Mouse (Mus musculus) liver, adult 2 months (tissue): ENCODE data around the gene Itgb8. TPM values are rescaled to one million over a fixed set of nuclear protein-coding genes. Genes with fewer than 3 reads are reported as not detected.

Experiments
- DNase-seq: peaks from one replicate; pipeline ENCODE4 v3.0.0-alpha.2; 2011; ENCODE audit warnings: low read depth, low spot score; ENCODE audit errors: extremely low read depth
- H3K27ac ChIP-seq: fragments of 200-500 bp; replicated peaks from 2 replicates; pipeline ENCODE4 v1.5.1; 2012; ENCODE audit warnings: low read depth, mild to moderate bottlenecking, control low read depth, inconsistent platforms, low read length; ENCODE audit not compliant: insufficient read depth
- H3K27me3 ChIP-seq: fragments of 200-500 bp; 2 replicates; pipeline ENCODE4 v1.6.1; 2012; ENCODE audit warnings: mild to moderate bottlenecking, moderate library complexity, low read length, inconsistent platforms; ENCODE audit not compliant: control insufficient read depth, insufficient read depth
- H3K36me3 ChIP-seq: fragments of 200-500 bp; 2 replicates; pipeline ENCODE4 v1.6.1; 2012; ENCODE audit warnings: low read length, inconsistent platforms; ENCODE audit not compliant: control insufficient read depth, insufficient read depth
- H3K4me1 ChIP-seq: fragments of 200-500 bp; 2 replicates; pipeline ENCODE4 v1.6.1; 2011; ENCODE audit warnings: low read length; ENCODE audit not compliant: control insufficient read depth, insufficient read depth
- H3K4me3 ChIP-seq: fragments of 200-500 bp; 2 replicates; pipeline ENCODE4 v1.5.1; 2011; ENCODE audit warnings: low read depth, mild to moderate bottlenecking, control low read depth, low read length, moderate library complexity; ENCODE audit not compliant: insufficient read depth
- H3K79me2 ChIP-seq: fragments of 200-500 bp; 2 replicates; pipeline ENCODE4 v1.6.1; 2012; ENCODE audit warnings: inconsistent platforms, mild to moderate bottlenecking, low read length, moderate library complexity; ENCODE audit not compliant: control insufficient read depth, insufficient read depth
- H3K9ac ChIP-seq: fragments of 200-500 bp; 2 replicates; pipeline ENCODE4 v1.6.1; 2012; ENCODE audit warnings: low read depth, mild to moderate bottlenecking, control low read depth, inconsistent platforms, low read length
- CTCF ChIP-seq: fragments of 200-500 bp; IDR thresholded peaks from 2 replicates; pipeline ENCODE4 v1.5.1; 2011; ENCODE audit warnings: low read depth, low read length, control low read depth
- POLR2A ChIP-seq: fragments of 200-500 bp; IDR thresholded peaks from 2 replicates; pipeline ENCODE4 v1.6.1; 2011; ENCODE audit warnings: low read length, control low read depth; ENCODE audit not compliant: insufficient read depth; ENCODE audit errors: extremely low read depth
- WGBS: fragments of 180-500 bp; shearing (Covaris S2); methylation state at CpG from one replicate; pipeline ENCODE4 v1.1.7; 2018; 5-methylcytosine and 5-hydroxymethylcytosine counted together
- polyA plus RNA-seq: library from polyadenylated mRNA; depleted of rRNA; stranded (reverse); fragments of >200 nt; gene quantifications from 2 replicates; pipeline ENCODE4 v1.2.3, GENCODE M21; 2012
- total RNA-seq: library from RNA; depleted of rRNA; stranded (reverse); fragments of >200 nt; gene quantifications from 2 replicates; pipeline ENCODE4 v1.2.3, GENCODE M21; 2014

Gene Itgb8
- total and polyA plus RNA-seq, 2 experiments, result 0.01 to 0.37 TPM

GRCm38 (mm10) chr12:119207464-119207801, 31.2 kb downstream of the Itgb8 start:
- no peak for TF ChIP-seq CTCF
- TF ChIP-seq POLR2A, result no peak
- 66% methylated on average over 1 of the region's 1 CpGs for WGBS

GRCm38 (mm10) chr12:119206711-119207463, 31.7 kb downstream of the Itgb8 start:
- Histone ChIP-seq H3K4me1 (no peaks in the 10 kb centered on the region), H3K9ac (no peak overlapping the region), H3K27ac (no peak overlapping the region), H3K27me3 (no peaks in the 10 kb centered on the region), H3K79me2 (no peaks in the 10 kb centered on the region), H3K36me3 (no peaks in the 10 kb centered on the region), H3K4me3 (no peak overlapping the region)
- 79% methylated on average over 6 of the region's 6 CpGs for WGBS
- no peak for DNase-seq
- TF ChIP-seq CTCF (no peak), POLR2A (no peak)

More at GRCm38 (mm10) chr12:119207464-119207801, 31.2 kb downstream of the Itgb8 start:
- H3K4me3 ChIP-seq, result no peak overlapping the region
- H3K27ac ChIP-seq, result no peak overlapping the region
- no peaks in the 10 kb centered on the region for H3K79me2 ChIP-seq
- no peaks in the 10 kb centered on the region for H3K4me1 ChIP-seq
- no peaks in the 10 kb centered on the region for H3K36me3 ChIP-seq
- no peaks in the 10 kb centered on the region for H3K27me3 ChIP-seq
- H3K9ac ChIP-seq, result no peak overlapping the region
- DNase-seq, result no peak

GRCm38 (mm10) chr12:119204411-119204810, 34.2 kb downstream of the Itgb8 start:
- no peaks in the 10 kb centered on the region for H3K4me1 ChIP-seq
- 64% methylated on average over 2 of the region's 2 CpGs for WGBS

GRCm38 (mm10) chr12:119202766-119203165, 35.8 kb downstream of the Itgb8 start:
- no peak for TF ChIP-seq CTCF
- TF ChIP-seq POLR2A, result no peak

More at GRCm38 (mm10) chr12:119204411-119204810, 34.2 kb downstream of the Itgb8 start:
- DNase-seq, result no peak
- no peaks in the 10 kb centered on the region for H3K27me3 ChIP-seq
- no peak overlapping the region for H3K27ac ChIP-seq
- H3K36me3 ChIP-seq, result no peaks in the 10 kb centered on the region
- H3K4me3 ChIP-seq, result no peak overlapping the region
- no peak overlapping the region for H3K9ac ChIP-seq
- H3K79me2 ChIP-seq, result no peaks in the 10 kb centered on the region
- no peak for TF ChIP-seq CTCF
- no peak for TF ChIP-seq POLR2A

GRCm38 (mm10) chr12:119195145-119195544, 43.5 kb downstream of the Itgb8 start:
- Histone ChIP-seq H3K4me3 (no peak overlapping the region), H3K36me3 (no peaks in the 10 kb centered on the region), H3K79me2 (no peaks in the 10 kb centered on the region), H3K27me3 (no peaks in the 10 kb centered on the region), H3K9ac (no peak overlapping the region), H3K4me1 (no peaks in the 10 kb centered on the region), H3K27ac (no peak overlapping the region)
- no peak for DNase-seq
- TF ChIP-seq POLR2A (no peak), CTCF (no peak)

More at GRCm38 (mm10) chr12:119202766-119203165, 35.8 kb downstream of the Itgb8 start:
- no peaks in the 10 kb centered on the region for H3K36me3 ChIP-seq
- WGBS, result 92% methylated on average over 2 of the region's 2 CpGs
- no peak overlapping the region for H3K4me3 ChIP-seq
- no peak for DNase-seq
- H3K4me1 ChIP-seq, result no peaks in the 10 kb centered on the region
- no peaks in the 10 kb centered on the region for H3K27me3 ChIP-seq
- no peak overlapping the region for H3K9ac ChIP-seq
- no peaks in the 10 kb centered on the region for H3K79me2 ChIP-seq
- no peak overlapping the region for H3K27ac ChIP-seq

- Histone ChIP-seq H3K9ac (no peak overlapping the region), H3K36me3 (no peaks in the 10 kb centered on the region), H3K27ac (no peak overlapping the region), H3K4me3 (no peak overlapping the region), H3K4me1 (no peaks in the 10 kb centered on the region), H3K79me2 (no peaks in the 10 kb centered on the region), H3K27me3 (no peaks in the 10 kb centered on the region)
- 87% methylated on average over 8 of the region's 8 CpGs for WGBS
- DNase-seq, result no peak
- no peak for TF ChIP-seq CTCF
- no peak for TF ChIP-seq POLR2A
Measured at GRCm38 (mm10) chr12:119189814-119190213, 48.8 kb downstream of the Itgb8 start.
